10 mouse cellular contexts compared by ENCODE assay signal in the genomic region with DNA sequence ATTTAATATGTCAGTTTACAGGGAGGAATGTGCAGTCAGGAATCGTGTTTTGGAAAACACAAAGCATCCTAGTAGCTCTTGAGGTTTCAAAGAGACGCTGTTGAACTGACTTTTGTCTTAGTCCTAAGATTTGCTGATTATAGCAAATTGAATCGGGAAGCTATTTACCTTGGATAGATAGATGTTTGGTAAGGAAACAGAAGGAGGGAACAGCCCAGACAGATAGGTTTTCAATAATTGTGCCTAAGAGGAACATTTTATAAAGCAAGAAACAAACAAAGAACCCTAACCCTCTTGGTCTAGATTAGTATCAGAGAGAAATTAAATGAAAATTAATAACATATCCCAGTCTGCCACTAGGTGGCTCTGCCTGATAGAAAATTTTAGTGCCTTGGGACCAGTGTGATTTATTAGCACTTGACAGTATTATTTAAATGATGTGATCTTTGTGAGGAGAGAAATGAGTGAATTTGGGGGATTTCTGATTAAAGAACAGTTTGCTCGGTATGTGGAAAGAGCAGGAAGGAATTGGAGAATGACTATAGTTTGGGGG. TPM values are rescaled to one million over a fixed set of nuclear protein-coding genes. Genes with fewer than 3 reads are reported as not detected.
DNase-seq lines count a peak whose midpoint lies in the region; TF ChIP-seq lines count a peak whose summit lies in the region.
"Had no signal": no experiment of that assay in that cellular context is flagged by ENCODE, and none has a peak within 500 bp of the region (broad histone marks: within the 10 kb centered on the region; RNA-seq: fewer than 3 reads in every experiment).

No protein-coding gene starts in this region.

- peak; percentile 19 to 39 for DNase-seq in cerebellum, adult 18-20 months
- no peak for DNase-seq in cerebellum, postnatal 4 days (ENCODE audit: low spot score in 2 of 2)
- peak in 1 of 2 experiments; percentile 22 for DNase-seq in left cerebral cortex, adult 2 months (ENCODE audit: extremely low spot score in 1 of 2, low spot score in 2 of 2)
- no peak for DNase-seq in left cerebral cortex, adult 8-10 months (ENCODE audit: low spot score in 2 of 2)
- DNase-seq in cerebellum, postnatal 14 days = peak; percentile 66 to 73
- peak; percentile 57 for DNase-seq in lung, postnatal 14 days
- DNase-seq in frontal cortex, postnatal 14 days (ENCODE audit: low spot score in 2 of 2) = no peak
- no peak for DNase-seq in urinary bladder, postnatal 36 days (ENCODE audit: low spot score in 2 of 2)

- no peak overlapping the region for H3K27ac ChIP-seq in left cerebral cortex, adult 2 months
- H3K27ac ChIP-seq: liver, embryonic 15.5 days; stomach, embryonic 15.5 days had no signal

- intact Hi-C loops in left cerebral cortex, adult 2 months (cut with DNase I) = loop anchor here (2.0 to 10.0 kb wide), 3 partner anchors 75 to 150 kb away; a partner anchor contains a TSS

- no peak overlapping the region for H3K4me3 ChIP-seq in left cerebral cortex, adult 2 months
- H3K4me3 ChIP-seq: liver, embryonic 15.5 days; stomach, embryonic 15.5 days had no signal

- TF ChIP-seq CTCF in left cerebral cortex, adult 2 months (IDR thresholded peaks at IDR 0.05) = peak; percentile 86

RNA-seq across cellular contexts. Expression of a gene that starts 26.7 kb away (rescaled TPM):
- under 1 TPM; 0.23 to 0.36 TPM for total RNA-seq in left cerebral cortex, adult 2 months (2021)
- total RNA-seq in left cerebral cortex, adult 8-10 months (2022) = under 1 TPM; 0.17 to 0.53 (median 0.36) TPM

Comparison
In these comparisons a context has a peak if more than half of its experiments do, and no peak if none do; other contexts are left out.
1. DNase-seq: peak in cerebellum, adult 18-20 months (2 of 2), cerebellum, postnatal 14 days (2 of 2) and lung, postnatal 14 days (single experiment); none in cerebellum, postnatal 4 days (0 of 2), left cerebral cortex, adult 8-10 months (0 of 2), frontal cortex, postnatal 14 days (0 of 2) and urinary bladder, postnatal 36 days (0 of 2).